Mouse (Mus musculus) liver, embryonic 14.5 days (tissue): ENCODE data around the gene Izumo1r.

Experiments used
- CTCF ChIP-seq: IDR thresholded peaks from 2 replicates; pipeline ENCODE4 v1.5.1; 2016; ENCODE audit warnings: antibody characterized with exemption, low read depth, control low read depth
- EP300 ChIP-seq: IDR thresholded peaks from 2 replicates; pipeline ENCODE4 v1.6.1; 2016; ENCODE audit warnings: antibody characterized with exemption, low read depth

DNA sequence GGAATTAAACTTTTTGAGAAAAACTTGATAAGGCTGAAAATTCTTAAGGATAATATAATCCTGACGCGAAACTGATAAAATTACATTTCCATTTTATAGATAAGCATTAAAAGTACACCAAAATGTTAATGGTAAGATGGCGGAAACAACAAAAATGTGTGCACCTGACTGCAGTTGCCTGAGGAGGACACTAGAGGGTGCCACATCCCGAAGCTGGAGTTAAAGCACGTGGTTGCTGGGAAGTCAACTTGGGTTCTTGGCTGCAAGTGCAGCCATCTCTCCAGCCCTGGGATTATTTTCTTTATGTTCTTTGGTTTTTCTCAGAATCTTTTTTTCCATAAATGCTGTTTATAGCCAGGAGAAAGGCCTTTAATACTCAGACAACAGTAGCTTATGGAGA is 57.3 kb downstream of the Izumo1r start:
- TF ChIP-seq CTCF, result peak; percentile 76
- TF ChIP-seq EP300, result no peak
